Mouse (Mus musculus) hindbrain, embryonic 11.5 days (tissue): ENCODE results near the gene Lrsam1. TPM values are rescaled to one million over a fixed set of nuclear protein-coding genes. Genes with fewer than 3 reads are reported as not detected.

Source experiments
- ATAC-seq: fragments of 200-750 bp; cut with Nextera tagmentation; 2 replicates; pipeline ENCODE4 v1.8.0; 2017; ENCODE audit warnings: mild to moderate bottlenecking, moderate TSS enrichment, moderate library complexity; ENCODE audit not compliant: low FRiP score
- DNase-seq: peaks from one replicate; pipeline ENCODE4 v3.0.0-alpha.2; 2015; ENCODE audit warnings: low spot score
- H3K27ac ChIP-seq: fragments of 300-500 bp; sonication (generic); 2 replicates; pipeline ENCODE4 v1.5.1; 2014; ENCODE audit warnings: mild to moderate bottlenecking, low read depth, low read length
- H3K27me3 ChIP-seq: fragments of 300-500 bp; sonication (generic); 2 replicates; pipeline ENCODE4 v1.6.1; 2014; ENCODE audit warnings: mild to moderate bottlenecking, low read length, moderate library complexity, mixed read lengths; ENCODE audit not compliant: control insufficient read depth, insufficient read depth
- H3K36me3 ChIP-seq: fragments of 300-500 bp; sonication (generic); 2 replicates; pipeline ENCODE4 v1.6.1; 2014; ENCODE audit warnings: mild to moderate bottlenecking, low read length, moderate library complexity, mixed read lengths; ENCODE audit not compliant: control insufficient read depth, insufficient read depth
- H3K4me1 ChIP-seq: fragments of 300-500 bp; sonication (generic); replicated peaks from 2 replicates; pipeline ENCODE4 v1.6.1; 2014; ENCODE audit warnings: low read length, mixed read lengths; ENCODE audit not compliant: control insufficient read depth, insufficient read depth
- H3K4me2 ChIP-seq: fragments of 300-500 bp; sonication (generic); replicated peaks from 2 replicates; pipeline ENCODE4 v1.6.1; 2014; ENCODE audit warnings: mild to moderate bottlenecking, low read depth, low read length
- H3K4me3 ChIP-seq: fragments of 300-500 bp; sonication (generic); 2 replicates; pipeline ENCODE4 v1.5.1; 2014; ENCODE audit warnings: low read depth, low read length
- H3K9ac ChIP-seq: fragments of 300-500 bp; sonication (generic); 2 replicates; pipeline ENCODE4 v1.6.1; 2014; ENCODE audit warnings: low read depth, low read length
- H3K9me3 ChIP-seq: fragments of 300-500 bp; sonication (generic); 2 replicates; pipeline ENCODE4 v1.6.1; 2016; ENCODE audit warnings: low read length; ENCODE audit not compliant: control insufficient read depth
- WGBS: fragments of 180-500 bp; shearing (Covaris S2); extraction: QIAGEN DNeasy Blood & Tissue Kit; methylation state at CpG from one replicate; pipeline ENCODE4 v1.1.7; 2014; 5-methylcytosine and 5-hydroxymethylcytosine counted together
- polyA plus RNA-seq: library from polyadenylated mRNA; unstranded; fragments of >200 nt; fragmentation: Nextera tagmentation; extraction: Ambion mirVana; gene quantifications from 2 replicates; pipeline ENCODE4 v1.2.1, GENCODE M21; 2014

Lrsam1 gene
- polyA plus RNA-seq, 1 experiment from 2014 or later, result 8.7 TPM

- Histone ChIP-seq H3K36me3 (no peaks in the 10 kb centered on the region), H3K4me2 (no peak overlapping the region), H3K27me3 (no peaks in the 10 kb centered on the region), H3K9me3 (no peaks in the 10 kb centered on the region), H3K4me1 (peaks cover 6% of the 10 kb centered on the region), H3K27ac (no peak overlapping the region), H3K4me3 (no peak overlapping the region), H3K9ac (no peak overlapping the region)
- ATAC-seq (no peak), DNase-seq (no peak)
- WGBS, result 95% methylated on average over 4 of the region's 4 CpGs
Measured at GRCm38 (mm10) chr2:32903470-32903869, 57.9 kb downstream of the Lrsam1 start.

GRCm38 (mm10) chr2:32902126-32902525, 59.3 kb downstream of the Lrsam1 start:
- 89% methylated on average over 9 of the region's 9 CpGs for WGBS
- Histone ChIP-seq H3K27ac (no peak overlapping the region), H3K9me3 (no peaks in the 10 kb centered on the region), H3K27me3 (no peaks in the 10 kb centered on the region), H3K4me1 (peaks cover 2% of the 10 kb centered on the region), H3K9ac (no peak overlapping the region), H3K36me3 (no peaks in the 10 kb centered on the region), H3K4me3 (no peak overlapping the region), H3K4me2 (no peak overlapping the region)
- DNase-seq (no peak), ATAC-seq (no peak)

- no peak overlapping the region for H3K4me3 ChIP-seq
- no peaks in the 10 kb centered on the region for H3K9me3 ChIP-seq
- H3K36me3 ChIP-seq, result no peaks in the 10 kb centered on the region
- H3K4me2 ChIP-seq, result no peak overlapping the region
- peaks cover 9% of the 10 kb centered on the region; the same call in 1 of the 2 replicates for H3K4me1 ChIP-seq
- no peak overlapping the region for H3K9ac ChIP-seq
- H3K27ac ChIP-seq, result no peak overlapping the region
- H3K27me3 ChIP-seq, result no peaks in the 10 kb centered on the region
- 84% methylated on average over 7 of the region's 7 CpGs for WGBS
- ATAC-seq (no peak), DNase-seq (no peak)
Measured at GRCm38 (mm10) chr2:32898983-32899382, 62.4 kb downstream of the Lrsam1 start.

DNA sequence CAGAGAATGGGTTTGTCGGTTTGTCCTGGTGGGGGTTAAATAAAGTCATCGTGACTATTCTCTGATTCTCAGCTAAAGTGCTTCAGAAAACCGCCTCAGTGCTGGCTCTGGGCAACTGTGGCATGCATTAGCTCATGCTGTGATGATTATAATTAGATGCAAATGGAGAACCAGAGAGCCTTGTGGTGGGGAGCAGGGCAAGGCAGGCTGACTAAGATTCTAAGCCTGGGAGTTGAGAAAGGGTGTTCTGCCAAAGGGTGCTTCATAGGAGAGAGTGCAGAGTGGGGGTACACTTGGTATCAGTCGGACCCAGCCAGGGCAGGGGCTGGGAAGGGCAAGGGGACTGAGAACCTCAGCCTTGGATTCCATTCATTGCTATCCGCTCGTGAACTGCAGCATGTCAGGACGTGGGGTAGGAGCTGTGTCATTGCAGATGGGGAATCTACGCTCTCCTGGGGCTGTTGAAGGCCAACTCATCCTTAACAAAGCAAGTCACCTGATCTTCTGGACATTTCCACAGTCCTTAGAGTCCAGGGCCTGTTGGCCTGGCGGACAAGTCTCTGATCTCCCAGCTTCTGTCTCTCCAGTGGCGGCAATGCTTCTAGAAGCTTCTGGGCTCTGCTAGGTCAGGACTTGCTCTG, 64.8 kb downstream of the Lrsam1 start:
- DNase-seq (no peak), ATAC-seq (peak; percentile 25; the same call in 1 of the 2 replicates)
- Histone ChIP-seq H3K4me2 (no peak overlapping the region), H3K9me3 (no peaks in the 10 kb centered on the region), H3K27ac (no peak overlapping the region), H3K4me3 (no peak overlapping the region), H3K27me3 (no peaks in the 10 kb centered on the region), H3K9ac (no peak overlapping the region; the same call in 1 of the 2 replicates), H3K4me1 (peaks cover 9% of the 10 kb centered on the region; the same call in 1 of the 2 replicates), H3K36me3 (no peaks in the 10 kb centered on the region)
- 48% methylated on average over 10 of the region's 10 CpGs for WGBS

DNA sequence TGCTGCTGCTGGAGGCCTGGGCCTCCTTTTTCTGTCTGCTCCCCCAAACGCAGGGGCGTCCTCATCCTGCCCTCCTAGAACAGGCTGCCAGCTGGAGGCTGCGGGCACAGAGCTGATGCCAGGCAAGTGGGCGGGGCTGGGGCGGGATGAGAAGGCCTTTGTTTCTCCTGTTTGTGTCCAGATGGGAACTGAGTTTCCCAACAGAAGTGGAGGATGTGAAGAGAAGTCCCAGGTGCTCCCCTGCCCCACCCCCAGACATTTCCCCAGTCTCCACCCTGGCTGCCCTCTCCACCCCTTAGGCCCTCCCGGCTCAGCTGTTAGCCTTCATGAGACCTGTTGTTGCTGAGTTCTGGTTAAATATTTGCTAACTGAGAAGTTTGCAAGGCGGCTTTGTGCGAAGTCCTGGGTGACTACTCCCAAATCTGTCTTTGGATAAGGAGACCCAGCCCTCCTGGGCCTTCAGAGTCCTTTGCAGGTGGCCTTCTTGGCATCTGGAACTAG, 65.8 kb downstream of the Lrsam1 start:
- 29% methylated on average over 6 of the region's 8 CpGs for WGBS
- Histone ChIP-seq H3K4me3 (no peak overlapping the region), H3K4me1 (peaks cover 9% of the 10 kb centered on the region; the same call in 1 of the 2 replicates), H3K36me3 (no peaks in the 10 kb centered on the region), H3K27ac (no peak overlapping the region; the same call in 1 of the 2 replicates), H3K4me2 (no peak overlapping the region), H3K27me3 (no peaks in the 10 kb centered on the region), H3K9me3 (no peaks in the 10 kb centered on the region), H3K9ac (no peak overlapping the region)
- ATAC-seq (no peak), DNase-seq (no peak)

GRCm38 (mm10) chr2:32894097-32894496, 67.3 kb downstream of the Lrsam1 start:
- H3K36me3 ChIP-seq, result no peaks in the 10 kb centered on the region
- no peaks in the 10 kb centered on the region for H3K9me3 ChIP-seq
- ATAC-seq (no peak), DNase-seq (no peak)
- H3K27me3 ChIP-seq, result no peaks in the 10 kb centered on the region
- H3K27ac ChIP-seq, result no peak overlapping the region
- no peak overlapping the region for H3K4me3 ChIP-seq
- 78% methylated on average over 2 of the region's 2 CpGs for WGBS
- no peak overlapping the region for H3K9ac ChIP-seq
- H3K4me1 ChIP-seq, result peaks cover 9% of the 10 kb centered on the region; the same call in 1 of the 2 replicates
- no peak overlapping the region for H3K4me2 ChIP-seq

DNA sequence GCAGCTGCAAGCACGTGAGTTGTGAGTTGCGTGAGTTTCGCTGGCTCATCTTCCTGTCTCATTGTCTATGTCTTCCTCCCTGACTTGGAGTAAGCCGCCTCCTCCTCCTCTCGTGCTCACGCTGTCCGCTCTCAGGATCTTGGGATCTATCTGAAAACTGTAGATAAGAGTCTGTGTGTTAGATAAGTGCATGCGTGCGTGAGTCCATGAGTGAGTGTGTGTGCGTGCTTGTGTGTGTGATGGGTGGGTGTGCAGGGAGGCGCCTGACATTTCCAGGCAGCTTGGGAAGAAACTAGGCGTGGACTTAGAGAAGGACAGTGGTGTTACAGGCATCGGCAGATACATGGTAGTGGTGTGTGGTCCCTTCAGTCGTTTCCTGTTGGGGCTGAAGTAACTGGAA, 68.9 kb downstream of the Lrsam1 start:
- H3K4me2 ChIP-seq, result no peak overlapping the region
- peaks cover 9% of the 10 kb centered on the region; the same call in 1 of the 2 replicates for H3K4me1 ChIP-seq
- no peak overlapping the region for H3K4me3 ChIP-seq
- H3K9ac ChIP-seq, result no peak overlapping the region
- no peaks in the 10 kb centered on the region for H3K9me3 ChIP-seq
- H3K27ac ChIP-seq, result no peak overlapping the region
- H3K27me3 ChIP-seq, result no peaks in the 10 kb centered on the region
- ATAC-seq (no peak), DNase-seq (no peak)
- WGBS, result 90% methylated on average over 14 of the region's 14 CpGs
- no peaks in the 10 kb centered on the region for H3K36me3 ChIP-seq

- no peaks in the 10 kb centered on the region for H3K36me3 ChIP-seq
- H3K9me3 ChIP-seq, result no peaks in the 10 kb centered on the region
- no peaks in the 10 kb centered on the region for H3K27me3 ChIP-seq
- H3K4me2 ChIP-seq, result no peak overlapping the region
- peaks cover 2% of the 10 kb centered on the region; the same call in 1 of the 2 replicates for H3K4me1 ChIP-seq
- H3K27ac ChIP-seq, result no peak overlapping the region
- ATAC-seq (no peak), DNase-seq (no peak)
- no peak overlapping the region for H3K4me3 ChIP-seq
- WGBS, result 76% methylated on average over 9 of the region's 9 CpGs
- no peak overlapping the region for H3K9ac ChIP-seq
Measured at GRCm38 (mm10) chr2:32891278-32891677, 70.1 kb downstream of the Lrsam1 start.

DNA sequence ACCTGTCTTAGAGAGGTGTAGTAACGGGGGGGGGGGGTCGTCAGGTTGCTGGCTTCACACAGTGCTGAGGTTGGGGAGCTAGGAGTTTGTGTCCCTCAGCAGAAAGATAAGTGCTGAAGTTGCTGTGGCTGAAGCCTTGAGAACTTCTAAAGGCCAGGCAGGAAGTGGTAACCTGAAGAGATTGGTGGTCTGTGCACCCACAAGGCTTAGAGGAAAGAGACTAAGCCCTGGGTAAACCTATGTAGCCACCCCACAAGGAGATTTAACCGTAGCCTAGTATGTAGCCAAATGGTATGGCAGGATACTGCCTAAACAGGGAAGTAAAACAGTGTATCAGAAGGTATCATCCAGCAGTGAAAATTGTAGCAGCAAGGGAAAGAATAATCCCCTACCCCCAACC, 71.1 kb downstream of the Lrsam1 start:
- Histone ChIP-seq H3K4me1 (no peaks in the 10 kb centered on the region), H3K4me3 (no peak overlapping the region), H3K9ac (no peak overlapping the region), H3K4me2 (no peak overlapping the region), H3K36me3 (no peaks in the 10 kb centered on the region), H3K27ac (no peak overlapping the region), H3K27me3 (no peaks in the 10 kb centered on the region), H3K9me3 (no peaks in the 10 kb centered on the region)
- WGBS, result 86% methylated on average over 3 of the region's 3 CpGs
- ATAC-seq, result no peak
- DNase-seq, result no peak
